Mouse (Mus musculus): ENCODE results near the gene Ankrd6. TPM values are rescaled to one million over a fixed set of nuclear protein-coding genes. Genes with fewer than 3 reads are reported as not detected.

Ankrd6 gene
- total and polyA plus RNA-seq, 3 experiments = 1.3 to 2.1 (median 1.6) TPM

- DNase-seq (ENCODE audit: extremely low read depth) = no peak
- Histone ChIP-seq H3K36me3 (replicated peaks in 1 of 2; ENCODE audit: control insufficient read depth in 1 of 2, insufficient read depth in 1 of 2, low read length in 1 of 2) (no peaks in the 10 kb centered on the region), H3K9me3 (replicated peaks; ENCODE audit: low read length) (no peaks in the 10 kb centered on the region), H3K27ac (ENCODE audit: insufficient read depth, low read depth) (no peak overlapping the region), H3K4me2 (ENCODE audit: insufficient read depth, low read depth, poor library complexity, severe bottlenecking) (no peak overlapping the region), H3K27me3 (replicated peaks) (no peaks in the 10 kb centered on the region), H3K79me2 (replicated peaks; ENCODE audit: control insufficient read depth, extremely low read depth, insufficient read depth, poor library complexity, severe bottlenecking) (no peaks in the 10 kb centered on the region), H3K4me1 (ENCODE audit: control insufficient read depth in 1 of 2, insufficient read depth in 2 of 2) (peaks cover 17% of the 10 kb centered on the region in 2 experiments), H3K4me3 (replicated peaks in 1 of 3; ENCODE audit: low read depth in 2 of 3, low read length in 2 of 3, poor library complexity in 1 of 3) (no peak overlapping the region), H3K9ac (ENCODE audit: insufficient read depth, low read depth) (no peak overlapping the region)
- in situ Hi-C loops (cut with MboI; ENCODE audit: low pct_ligation_motif_present, low pct_unique_long_range_greater_than_20kb, low sequenced_read_pairs) (no loop called here), dilution Hi-C loops (cut with MboI; ENCODE audit: extremely low pct_ligation_motif_present, extremely low pct_unique_long_range_greater_than_20kb, low sequenced_read_pairs) (no loop called here)
- TF ChIP-seq ZMIZ1 (IDR thresholded peaks at IDR 0.05; ENCODE audit: low read depth, low read length) (no peak), ETS1 (conservative IDR thresholded peaks at IDR 0.05; ENCODE audit: low read depth, low read length) (no peak), HCFC1 (IDR thresholded peaks at IDR 0.05; ENCODE audit: low read depth, low read length) (no peak), MAX (IDR thresholded peaks at IDR 0.05; ENCODE audit: low read length) (no peak), SMC3 (IDR thresholded peaks at IDR 0.05; ENCODE audit: low read depth, low read length) (no peak), RCOR1 (conservative IDR thresholded peaks at IDR 0.05; ENCODE audit: low read depth, low read length) (no peak), MEF2A (IDR thresholded peaks at IDR 0.05; ENCODE audit: borderline replicate concordance, low read depth, low read length) (no peak), BHLHE40 (IDR thresholded peaks at IDR 0.05; ENCODE audit: low read depth, low read length) (no peak), POLR2AphosphoS2 (IDR thresholded peaks at IDR 0.05; ENCODE audit: low read depth, low read length) (no peak), TCF12 (IDR thresholded peaks at IDR 0.05; ENCODE audit: low read depth, low read length) (no peak), ZC3H11A (IDR thresholded peaks at IDR 0.05; ENCODE audit: low read depth, low read length) (no peak), TBP (conservative IDR thresholded peaks at IDR 0.05; ENCODE audit: low read depth, low read length) (no peak), CTCF (conservative IDR thresholded peaks at IDR 0.05 in 1 of 2, IDR thresholded peaks at IDR 0.05 in 1 of 2; ENCODE audit: low read depth in 2 of 2, low read length in 2 of 2) (no peak), JUN (IDR thresholded peaks at IDR 0.05; ENCODE audit: insufficient read depth, low read depth, low read length) (no peak), EP300 (IDR thresholded peaks at IDR 0.05; ENCODE audit: low read length) (no peak), USF2 (conservative IDR thresholded peaks at IDR 0.05; ENCODE audit: low read depth, low read length) (no peak)
These were observed 81.3 kb downstream of the Ankrd6 start for GRCm38 (mm10) chr4:32869370-32869769.

DNA sequence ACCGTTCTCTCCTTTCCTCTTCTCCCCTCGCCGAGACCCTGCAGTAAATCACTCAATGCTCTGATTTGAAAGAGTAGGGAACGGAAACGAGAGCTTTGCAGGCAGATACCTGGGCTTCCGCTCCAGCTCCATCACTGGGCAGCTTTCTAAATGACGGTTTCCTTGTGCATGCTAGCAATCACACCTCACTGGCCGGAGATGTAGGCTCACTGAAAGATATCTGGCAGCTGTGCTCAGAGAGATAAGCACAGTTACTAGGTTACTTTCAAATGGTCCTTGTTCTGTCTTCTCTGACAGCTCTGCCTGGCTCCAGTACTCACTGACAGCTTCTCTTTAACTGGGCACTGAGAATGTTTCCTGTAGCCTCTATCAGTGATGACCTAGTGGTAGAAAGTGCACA, 81.8 kb downstream of the Ankrd6 start:
- Histone ChIP-seq H3K9ac (ENCODE audit: insufficient read depth, low read depth) (no peak overlapping the region), H3K4me2 (ENCODE audit: insufficient read depth, low read depth, poor library complexity, severe bottlenecking) (no peak overlapping the region), H3K79me2 (replicated peaks; ENCODE audit: control insufficient read depth, extremely low read depth, insufficient read depth, poor library complexity, severe bottlenecking) (no peaks in the 10 kb centered on the region), H3K4me3 (replicated peaks in 1 of 3; ENCODE audit: low read depth in 2 of 3, low read length in 2 of 3, poor library complexity in 1 of 3) (no peak overlapping the region), H3K27me3 (replicated peaks) (no peaks in the 10 kb centered on the region), H3K9me3 (replicated peaks; ENCODE audit: low read length) (no peaks in the 10 kb centered on the region), H3K36me3 (replicated peaks in 1 of 2; ENCODE audit: control insufficient read depth in 1 of 2, insufficient read depth in 1 of 2, low read length in 1 of 2) (no peaks in the 10 kb centered on the region), H3K27ac (ENCODE audit: insufficient read depth, low read depth) (no peak overlapping the region), H3K4me1 (ENCODE audit: control insufficient read depth in 1 of 2, insufficient read depth in 2 of 2) (peaks cover 17% of the 10 kb centered on the region in 2 experiments)
- no peak for TF ChIP-seq NELFE (IDR thresholded peaks at IDR 0.05; ENCODE audit: low read depth, low read length)
- no peak for TF ChIP-seq USF2 (conservative IDR thresholded peaks at IDR 0.05; ENCODE audit: low read depth, low read length)
- TF ChIP-seq SIN3A (IDR thresholded peaks at IDR 0.05; ENCODE audit: low read length) = no peak
- dilution Hi-C loops (cut with MboI; ENCODE audit: extremely low pct_ligation_motif_present, extremely low pct_unique_long_range_greater_than_20kb, low sequenced_read_pairs) = no loop called here
- in situ Hi-C loops (cut with MboI; ENCODE audit: low pct_ligation_motif_present, low pct_unique_long_range_greater_than_20kb, low sequenced_read_pairs) = no loop called here
- DNase-seq (ENCODE audit: extremely low read depth) = no peak
